Mouse (Mus musculus) testis, postnatal 14 days (tissue): ENCODE measurements at regions not wholly inside any gene's neighbourhood (a gene's known extent, or its start where the extent isn't known, plus 50 kb on each side); places are given as distances from the start of the nearest gene placed in this dataset.

Experiments used
- DNase-seq: peaks from one replicate; pipeline ENCODE4 v3.0.0; 2021; ENCODE audit warnings: low spot score

- DNase-seq = no peak
These were observed 68.2 kb downstream of the Il12a start for GRCm38 (mm10) chr3:68758609-68759008.

GRCm38 (mm10) chr3:68759375-68759774 lies 68.9 kb downstream of the Il12a start:
- no peak for DNase-seq

GRCm38 (mm10) chr3:68760806-68761205 lies 70.4 kb downstream of the Il12a start:
- no peak for DNase-seq

- DNase-seq = no peak
These were observed 70.8 kb downstream of the Il12a start for GRCm38 (mm10) chr3:68761242-68761625.

- no peak for DNase-seq
These were observed 71.3 kb downstream of the Il12a start for GRCm38 (mm10) chr3:68761626-68762331.

GRCm38 (mm10) chr3:68762988-68763387 lies 72.5 kb downstream of the Il12a start:
- no peak for DNase-seq

GRCm38 (mm10) chr3:68764336-68764735 lies 73.9 kb downstream of the Il12a start:
- DNase-seq = no peak

- DNase-seq = no peak
These were observed 74.6 kb downstream of the Il12a start for GRCm38 (mm10) chr3:68764917-68765598.

- DNase-seq = no peak
These were observed 81.1 kb downstream of the Il12a start for GRCm38 (mm10) chr3:68771579-68771978.

- DNase-seq = no peak
These were observed 87.4 kb downstream of the Il12a start for GRCm38 (mm10) chr3:68777801-68778200.

- no peak for DNase-seq
These were observed 88.1 kb downstream of the Il12a start for GRCm38 (mm10) chr3:68778354-68779040.

GRCm38 (mm10) chr3:68780843-68781242 lies 88.5 kb upstream of the 1110032F04Rik start:
- no peak for DNase-seq

- DNase-seq = no peak
These were observed 87.9 kb upstream of the 1110032F04Rik start for GRCm38 (mm10) chr3:68781466-68781865.

GRCm38 (mm10) chr3:68782363-68782762 lies 87.0 kb upstream of the 1110032F04Rik start:
- DNase-seq = no peak

GRCm38 (mm10) chr3:68783666-68784416 lies 85.5 kb upstream of the 1110032F04Rik start:
- DNase-seq = no peak

GRCm38 (mm10) chr3:68786771-68787170 lies 82.6 kb upstream of the 1110032F04Rik start:
- no peak for DNase-seq

- no peak for DNase-seq
These were observed 81.8 kb upstream of the 1110032F04Rik start for GRCm38 (mm10) chr3:68787385-68788175.

GRCm38 (mm10) chr3:68789491-68789890 lies 79.9 kb upstream of the 1110032F04Rik start:
- no peak for DNase-seq

GRCm38 (mm10) chr3:68790466-68790865 lies 78.9 kb upstream of the 1110032F04Rik start:
- DNase-seq = no peak

- no peak for DNase-seq
These were observed 76.5 kb upstream of the 1110032F04Rik start for GRCm38 (mm10) chr3:68792883-68793282.

- DNase-seq = no peak
These were observed 75.5 kb upstream of the 1110032F04Rik start for GRCm38 (mm10) chr3:68793923-68794322.
